Mouse (Mus musculus) thymus, postnatal 4 days (tissue): ENCODE data around the gene Ginm1.

Experiments used
- DNase-seq: peaks from one replicate; pipeline ENCODE4 v3.0.0; 2021

Ginm1 gene

DNA sequence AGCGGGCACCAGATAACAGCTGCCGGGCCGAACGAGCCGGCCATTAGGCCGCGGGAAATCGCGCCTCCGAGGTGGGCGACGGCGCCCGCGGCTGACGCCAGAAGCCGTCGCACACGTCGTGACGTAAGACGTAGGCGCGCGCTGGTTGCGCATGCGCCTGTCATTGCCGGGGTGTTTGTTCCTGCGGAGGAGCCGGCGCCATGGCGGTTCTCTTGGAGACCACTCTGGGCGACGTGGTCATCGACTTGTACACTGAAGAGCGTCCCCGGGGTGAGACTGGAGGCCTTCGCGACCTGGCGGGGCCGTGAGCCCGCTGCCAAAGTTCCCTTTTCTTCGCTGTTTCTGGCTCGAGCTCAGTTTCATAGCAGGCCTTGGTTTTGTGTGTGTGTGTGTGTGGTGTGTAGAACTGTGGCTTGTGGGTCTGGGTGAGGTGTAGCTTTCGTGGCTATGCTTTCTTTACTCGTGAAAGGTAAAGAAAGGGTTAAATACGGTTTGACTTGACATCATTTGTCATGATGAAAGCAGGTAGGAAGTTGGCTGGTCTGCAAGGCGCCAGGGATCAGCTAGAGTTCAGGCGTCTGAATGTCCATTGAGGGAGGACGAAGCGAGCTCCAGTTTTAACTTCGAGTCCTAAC is at the start of gene Ginm1, which contains the start of gene Ppil4:
Gene Ginm1 (minus strand): TSS at position 74 of the 635 bp plus-strand sequence.
Gene Ppil4 (plus strand): TSS at position 141 of the 635 bp plus-strand sequence.
- peak; percentile 94 for DNase-seq

DNA sequence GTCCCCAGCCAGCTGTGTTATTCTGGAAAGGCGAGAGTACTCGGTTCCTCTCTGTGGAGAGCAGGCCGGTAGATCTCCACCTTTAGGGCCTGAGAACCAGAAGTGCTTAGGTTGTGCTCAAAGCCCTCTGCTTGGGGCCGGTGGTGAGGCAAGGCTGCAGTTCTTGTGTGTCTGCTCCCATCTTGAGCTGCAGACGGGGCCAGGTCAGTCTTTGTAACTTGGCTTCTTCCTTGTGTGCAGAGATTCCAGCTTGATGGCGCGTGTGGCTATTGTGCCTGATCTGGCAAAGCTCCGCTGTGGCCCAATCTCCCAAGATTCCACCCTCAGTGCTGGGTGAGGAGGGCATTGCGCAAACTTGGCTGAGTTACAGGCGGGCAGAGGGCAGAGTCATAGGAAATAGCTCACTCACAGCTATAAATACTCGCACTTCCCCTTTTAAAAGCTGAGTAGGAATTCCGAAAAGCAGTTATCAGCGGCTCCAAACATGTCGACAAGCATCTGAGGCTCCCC is 49.0 kb upstream of the Ginm1 start:
- peak; percentile 50 for DNase-seq

DNA sequence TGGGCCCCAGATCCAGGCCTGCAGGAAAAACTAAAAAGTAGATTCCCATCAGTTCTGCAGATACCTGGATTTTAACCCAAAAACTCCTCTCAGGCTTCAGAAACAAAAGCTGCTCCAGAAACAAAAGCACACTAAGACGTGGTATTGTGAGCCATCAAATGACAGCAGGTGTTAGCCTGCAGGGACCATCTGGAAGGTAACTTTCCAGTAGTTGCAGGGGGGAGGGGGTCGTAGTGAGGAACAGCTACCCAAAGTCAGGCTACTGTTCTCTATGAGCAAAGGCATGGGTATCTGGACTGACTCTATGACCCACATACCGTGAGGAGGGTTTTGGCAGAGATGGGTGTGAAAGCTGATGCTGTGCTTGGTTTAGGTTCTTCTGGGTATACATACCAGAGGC is 48.2 kb upstream of the Ginm1 start:
- DNase-seq = peak; percentile 58

DNA sequence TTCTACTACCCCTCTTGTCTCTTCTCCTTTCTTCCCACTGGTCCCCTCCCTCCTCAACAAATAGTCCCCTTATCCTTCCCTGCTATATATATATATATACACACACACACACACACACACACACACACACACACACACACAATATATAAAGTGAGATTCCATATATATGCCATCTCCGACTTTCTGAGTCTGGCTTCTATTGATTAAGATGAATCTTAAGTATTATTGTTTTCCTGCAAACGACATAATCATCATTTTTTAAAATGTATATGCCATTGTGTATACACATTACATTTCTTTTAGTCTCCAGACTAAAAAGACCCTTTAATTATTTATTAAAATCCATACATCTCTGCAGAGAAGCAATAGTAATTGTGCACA is 47.7 kb upstream of the Ginm1 start:
- no peak for DNase-seq

DNA sequence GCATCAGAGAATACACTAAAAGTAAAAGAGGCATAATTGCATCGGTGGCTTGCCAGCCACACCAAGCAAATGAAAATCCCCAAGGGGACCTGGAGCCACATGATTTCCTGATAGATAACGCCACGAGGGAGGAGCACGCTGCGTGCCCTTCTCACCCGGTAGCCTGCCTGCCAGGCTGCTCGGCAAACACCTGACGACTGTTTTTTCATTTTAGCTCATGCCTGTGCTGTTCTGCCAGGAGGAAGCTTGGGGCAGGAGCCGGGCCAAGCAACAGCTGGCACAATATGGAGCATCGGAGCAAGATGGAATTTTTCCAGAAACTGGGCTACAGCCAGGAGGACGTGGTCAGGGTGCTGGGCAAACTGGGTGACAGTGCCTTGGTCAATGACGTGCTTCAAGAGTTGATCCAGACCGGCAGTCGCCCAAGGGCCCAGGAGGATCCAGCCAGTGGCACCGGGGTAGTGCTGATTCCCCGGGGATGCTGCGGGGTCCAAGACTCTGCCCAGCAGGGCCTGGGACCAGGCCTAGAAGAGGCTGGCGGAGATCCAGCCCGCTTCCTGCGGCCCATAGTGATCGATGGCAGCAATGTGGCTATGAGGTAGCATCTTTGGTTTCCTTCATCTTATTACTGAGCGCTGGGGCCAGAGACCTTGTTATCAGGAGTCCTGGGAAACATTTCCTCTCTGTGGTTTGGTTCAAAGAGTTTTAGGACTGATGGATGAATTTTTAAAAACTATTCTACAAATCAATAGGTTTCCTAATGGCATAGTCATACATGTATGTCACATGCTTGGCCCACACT is 47.1 kb upstream of the Ginm1 start:
- DNase-seq = peak; percentile 56

DNA sequence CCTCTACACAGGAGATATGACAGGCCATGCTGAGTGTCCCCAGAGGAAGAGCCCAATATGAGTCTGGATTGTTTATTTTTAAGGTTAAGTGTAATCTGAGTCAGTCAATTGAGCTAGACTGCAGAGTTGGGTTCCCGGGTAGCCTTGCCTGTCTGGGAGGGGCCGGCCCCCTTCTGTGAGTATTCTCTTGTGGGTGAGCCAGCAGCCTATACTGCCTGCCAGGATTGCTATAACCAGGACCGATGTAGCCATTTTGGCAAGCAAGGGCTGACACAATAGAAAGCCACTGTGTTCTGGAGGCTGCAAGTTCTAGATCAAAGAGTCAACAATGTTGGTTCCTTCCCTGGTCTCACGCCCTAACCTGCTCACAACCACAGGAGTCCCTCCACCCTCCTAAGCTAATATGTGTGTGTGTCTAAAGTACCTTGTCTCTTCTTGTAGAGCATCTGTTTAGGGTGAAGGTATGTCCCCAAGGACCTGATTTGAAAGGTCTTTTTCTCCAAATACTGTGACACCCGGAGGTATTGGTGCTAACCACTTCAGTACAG is 46.3 kb upstream of the Ginm1 start:
- DNase-seq = no peak

DNA sequence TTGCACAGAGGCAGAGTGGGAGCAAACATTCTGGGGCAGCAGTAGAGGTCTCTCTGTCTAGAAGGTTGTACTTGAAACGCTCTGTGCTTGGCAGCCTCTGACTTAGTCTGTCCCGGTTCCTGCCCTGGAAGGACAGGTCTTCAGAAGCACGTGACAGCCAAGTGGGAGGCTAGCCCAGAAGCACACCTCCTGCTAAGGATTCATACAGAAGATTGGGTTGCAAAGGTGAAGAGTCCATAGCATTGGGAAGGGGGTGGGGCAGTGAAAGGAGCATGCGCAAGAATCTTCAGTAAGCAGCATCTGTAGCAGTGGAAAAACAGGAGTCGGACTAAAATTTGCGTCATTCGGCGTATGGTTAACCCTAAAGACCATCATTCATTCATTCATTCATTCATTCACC is 45.4 kb upstream of the Ginm1 start:
- no peak for DNase-seq

DNA sequence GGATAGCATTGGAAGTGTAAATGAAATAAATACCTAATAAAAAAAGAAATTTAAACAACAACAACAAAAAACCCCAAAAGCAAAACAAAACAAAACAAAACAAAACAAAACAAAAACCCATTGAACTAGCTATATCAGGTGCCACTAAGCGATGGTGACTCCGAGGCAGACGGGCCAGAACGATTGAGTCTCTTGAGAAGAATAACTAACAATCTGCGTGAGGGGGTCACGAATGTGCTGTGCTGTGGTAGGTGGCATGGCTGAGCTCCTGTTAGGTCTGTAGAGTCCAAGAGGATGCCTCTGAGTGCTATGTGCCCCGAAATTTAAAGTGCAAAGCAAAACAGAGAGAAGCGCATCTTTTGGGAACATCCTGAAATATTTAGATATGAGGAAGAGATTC is 44.8 kb upstream of the Ginm1 start:
- DNase-seq = no peak

DNA sequence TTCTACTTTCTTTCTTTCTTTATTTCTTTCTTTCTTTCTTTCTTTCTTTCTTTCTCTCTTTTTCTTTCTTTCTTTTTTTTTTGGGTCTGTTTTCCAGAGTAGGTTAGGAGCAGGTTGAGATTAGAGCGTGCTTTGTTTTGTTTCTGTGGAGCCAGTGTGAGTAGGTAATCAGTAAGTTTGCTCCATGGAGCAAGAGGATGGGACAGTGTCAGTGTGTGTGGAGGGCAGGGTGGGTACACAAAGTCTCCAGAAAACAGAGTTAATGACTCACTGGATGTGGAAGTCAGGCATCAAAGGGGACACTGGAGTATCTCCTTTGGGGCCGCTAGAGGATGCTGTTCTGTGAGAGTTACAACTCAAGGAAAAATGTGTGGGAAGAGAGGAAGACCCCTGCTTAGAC is 44.3 kb upstream of the Ginm1 start:
- DNase-seq = no peak

DNA sequence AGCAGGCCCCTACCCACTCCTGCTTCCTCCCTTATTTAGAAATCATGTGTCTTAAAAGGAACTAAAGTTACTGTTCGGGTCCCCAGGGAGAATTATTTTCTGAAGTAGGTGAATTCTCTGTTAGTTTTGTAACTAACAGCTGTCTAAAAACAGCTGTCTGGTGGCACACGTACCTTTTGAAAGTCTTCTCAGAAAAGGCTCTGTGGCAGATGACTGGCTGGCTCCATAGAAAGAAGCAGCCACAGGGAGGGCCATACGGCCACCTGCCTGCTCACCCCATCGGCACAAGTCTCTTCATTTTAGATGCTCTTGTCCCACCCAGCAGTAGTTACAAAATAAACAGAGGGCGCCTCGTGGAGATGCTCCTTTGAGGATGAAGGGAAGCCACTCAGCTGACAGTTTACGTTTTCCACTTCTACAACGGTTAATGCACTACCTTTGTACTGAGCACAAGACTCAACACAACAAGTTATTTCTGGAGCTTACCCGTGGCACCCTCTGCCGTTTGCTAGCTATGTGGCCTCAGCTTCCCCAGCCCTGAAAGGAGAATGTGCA is 42.1 kb upstream of the Ginm1 start:
- peak; percentile 60 for DNase-seq

DNA sequence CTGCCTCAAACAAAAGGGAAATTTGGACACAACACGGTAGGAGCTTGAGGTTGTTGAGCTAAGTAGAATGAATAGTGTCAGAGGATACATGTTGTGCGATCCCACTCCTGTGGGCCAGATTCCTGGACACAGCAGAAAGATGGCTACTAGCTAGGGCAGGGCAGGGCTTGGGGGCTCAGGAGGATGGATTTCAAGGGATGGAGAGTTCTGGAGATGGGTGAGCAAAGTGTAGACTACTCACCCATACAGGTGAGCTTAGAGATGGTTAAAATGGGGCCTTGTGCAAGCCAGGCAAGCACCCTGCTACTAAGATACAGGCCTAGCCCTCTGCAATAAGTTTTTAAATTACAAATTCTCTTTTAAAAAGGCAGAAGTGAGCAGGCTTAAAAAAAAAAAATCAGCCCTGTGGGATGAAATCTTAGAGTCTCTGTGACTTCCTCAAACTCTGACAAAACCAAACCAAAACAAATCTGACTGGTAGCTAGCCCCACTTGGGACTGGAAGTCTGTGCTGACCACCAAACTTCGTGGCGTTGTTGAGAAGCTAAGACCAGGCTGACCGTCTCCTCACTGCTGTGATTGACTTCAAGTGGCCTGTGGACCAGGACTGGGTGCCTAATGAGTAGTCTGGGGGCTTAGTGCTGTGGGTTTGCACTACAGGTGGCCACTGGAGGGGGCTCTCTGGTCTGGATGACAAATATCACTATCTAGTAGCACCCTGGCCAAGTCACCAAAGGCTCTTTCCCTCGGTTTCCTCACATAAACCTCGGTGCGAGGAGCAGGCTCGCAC is 40.9 kb upstream of the Ginm1 start:
- peak; percentile 58 for DNase-seq

DNA sequence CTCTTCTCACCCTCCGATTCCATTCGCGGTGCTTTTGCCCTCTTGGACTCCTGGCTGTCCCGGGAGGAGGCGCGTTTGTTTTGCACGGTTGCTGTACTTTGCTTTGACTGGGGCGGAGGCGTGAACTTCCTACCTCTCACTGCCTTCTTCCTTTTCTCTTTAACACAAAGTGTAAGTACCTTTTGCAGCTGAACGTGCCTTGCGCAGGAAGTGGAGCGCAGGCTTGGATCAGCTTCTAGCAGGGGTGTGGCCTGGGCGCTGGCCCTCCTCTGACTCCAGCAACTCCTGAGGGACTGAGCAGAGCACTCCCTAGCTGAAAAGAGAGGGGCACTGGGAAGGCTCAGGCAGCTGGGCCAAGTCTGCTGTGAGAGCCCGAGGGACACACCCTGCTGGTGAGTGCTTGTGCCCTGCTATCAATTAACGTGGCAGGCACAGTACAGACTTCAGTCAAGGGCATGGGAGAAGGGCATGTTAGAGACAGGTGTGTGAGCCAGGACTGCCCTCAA is 39.6 kb upstream of the Ginm1 start, which contains the start of gene Zc3h12d:
Gene Zc3h12d (plus strand): TSS at position 300 of the 506 bp plus-strand sequence.
- DNase-seq = peak; percentile 78

DNA sequence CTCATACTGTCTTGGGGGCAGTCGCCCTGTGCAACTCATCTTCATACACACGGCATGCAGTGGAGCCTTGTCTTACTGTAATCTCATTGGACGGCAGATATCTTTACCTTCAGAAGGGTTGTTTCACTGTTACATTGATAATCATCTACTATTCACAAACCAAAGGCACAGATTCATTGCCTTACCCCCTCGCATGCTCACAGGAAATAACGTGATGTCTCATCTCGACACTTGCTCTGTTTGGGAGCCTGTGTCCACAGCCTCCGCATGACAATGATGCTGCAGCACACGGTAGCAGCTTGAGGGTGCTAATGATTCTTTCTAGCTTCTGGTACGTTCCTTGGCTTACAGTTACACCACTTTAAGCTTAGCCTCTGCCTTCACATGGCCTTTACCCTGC is 33.5 kb upstream of the Ginm1 start:
- DNase-seq = no peak

DNA sequence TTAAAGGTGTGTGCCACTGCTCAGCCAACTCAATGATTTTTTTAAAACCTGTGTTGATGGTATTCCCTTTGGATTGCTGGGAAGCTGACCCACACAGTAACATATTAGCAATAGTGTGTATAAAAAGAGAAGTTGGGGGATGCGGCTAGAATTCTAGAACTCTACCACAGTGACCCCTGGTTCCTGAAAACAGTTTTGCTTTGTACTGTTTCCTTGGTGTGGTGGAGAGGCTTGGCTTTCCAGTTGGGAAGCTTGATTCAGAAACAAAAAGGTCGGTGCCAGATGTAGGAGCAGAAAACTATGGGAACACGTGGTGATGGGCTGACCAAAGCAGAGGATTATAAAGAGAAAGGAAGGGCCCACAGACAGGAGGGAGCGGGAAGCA is 32.6 kb upstream of the Ginm1 start:
- DNase-seq = no peak

DNA sequence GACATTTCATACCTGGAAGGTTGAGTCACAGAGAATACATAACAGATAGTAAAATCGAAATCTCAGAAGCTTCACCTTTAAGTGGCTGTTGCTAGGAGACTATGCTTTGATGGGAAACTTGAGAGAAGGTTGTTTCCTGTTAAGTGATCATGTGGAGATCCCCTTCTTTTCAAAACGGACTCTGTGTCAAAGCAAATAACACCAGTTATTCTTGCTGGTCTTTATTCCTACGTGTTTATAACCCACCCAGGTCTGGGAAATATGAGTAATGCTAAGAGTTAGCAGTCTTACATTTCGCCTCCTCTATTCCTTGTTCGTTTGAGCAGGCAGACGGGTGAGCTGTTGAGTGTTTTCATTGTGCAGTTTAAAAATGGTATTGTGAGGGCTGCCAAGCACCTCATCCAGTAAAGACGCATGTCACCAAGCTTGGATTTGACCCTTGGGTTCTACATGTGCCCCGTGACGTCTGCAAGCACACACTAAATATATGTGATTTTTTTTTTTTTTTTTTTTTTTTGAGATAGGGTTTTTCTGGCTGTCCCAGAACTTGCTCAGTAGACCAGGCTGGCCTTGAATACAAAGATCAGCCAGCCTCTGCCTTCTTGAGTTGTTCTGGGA is 32.1 kb upstream of the Ginm1 start:
- DNase-seq = no peak

DNA sequence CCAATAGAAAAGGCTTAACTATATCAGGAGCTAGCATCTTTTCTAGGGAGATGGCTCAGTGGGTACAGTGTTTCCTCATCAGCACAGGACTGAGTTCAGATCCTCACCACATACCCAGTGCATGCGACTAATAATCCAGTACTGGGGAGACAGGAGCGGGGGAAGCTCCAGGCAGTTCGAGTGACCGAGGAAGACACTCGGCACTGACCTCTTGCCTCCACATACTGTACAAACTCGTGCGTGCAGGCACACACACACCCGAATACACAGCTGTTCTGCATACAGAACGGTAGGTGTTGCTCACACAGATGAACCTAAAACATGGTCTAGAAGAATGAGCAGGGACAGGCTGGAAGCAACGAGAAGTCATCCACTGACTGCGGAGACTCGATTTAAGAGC is 29.4 kb upstream of the Ginm1 start:
- DNase-seq = no peak

DNA sequence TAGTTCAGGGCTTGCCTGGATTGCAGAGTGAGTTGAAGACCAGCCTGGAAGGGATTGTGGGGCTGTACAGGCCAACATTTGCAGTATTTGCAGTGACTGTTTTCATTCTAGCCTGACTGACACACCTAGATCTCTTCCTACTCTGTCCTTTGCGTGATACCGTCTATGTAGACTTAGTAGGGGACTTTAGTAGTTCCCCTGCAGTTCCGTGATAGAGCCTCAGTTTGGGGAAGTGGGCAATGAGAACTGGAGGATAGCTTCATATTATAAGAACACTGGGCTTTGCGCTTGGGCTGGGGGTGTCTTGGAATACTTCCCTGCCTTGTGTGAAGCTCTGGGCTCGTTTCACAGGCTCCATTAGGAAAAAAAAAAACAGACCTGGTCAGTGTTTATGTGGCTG is 27.5 kb upstream of the Ginm1 start:
- no peak for DNase-seq

DNA sequence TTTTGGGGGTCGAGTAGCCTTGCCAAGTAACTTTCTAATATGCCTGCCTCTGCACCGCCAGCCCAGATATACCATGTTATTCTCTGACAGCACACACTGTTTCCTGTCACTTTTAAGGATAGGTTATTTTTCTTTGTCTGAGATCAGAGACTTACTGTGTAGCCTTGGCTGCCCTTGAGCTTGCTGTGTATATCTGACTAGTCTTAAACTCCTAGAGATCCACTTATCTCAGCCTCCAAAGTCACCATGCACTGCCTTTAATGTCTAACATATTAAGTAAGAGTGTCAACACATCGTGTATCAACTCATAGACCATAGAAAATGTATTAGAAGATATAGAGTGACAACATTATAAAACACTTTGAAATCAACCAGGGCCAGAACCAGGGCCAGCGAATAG is 27.0 kb upstream of the Ginm1 start:
- no peak for DNase-seq

DNA sequence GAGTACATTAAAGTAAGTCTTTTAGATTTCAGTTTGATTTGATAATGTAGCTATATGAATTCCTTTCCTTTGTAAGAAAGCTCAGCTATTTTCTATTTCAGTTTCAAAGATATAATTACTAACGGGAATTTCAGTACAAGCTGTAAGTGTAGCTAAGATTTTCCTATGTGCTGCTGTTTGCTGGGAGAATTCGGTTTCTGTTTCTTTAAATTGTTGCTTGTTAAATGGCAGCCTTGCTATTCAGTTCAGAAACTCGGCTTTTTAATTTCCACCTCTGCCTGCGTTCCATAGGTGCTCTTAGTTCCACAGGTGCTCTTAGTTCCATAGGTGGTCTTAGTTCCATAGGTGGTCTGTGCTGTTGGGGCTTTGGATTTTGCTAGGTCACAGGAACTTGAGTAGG is 26.5 kb upstream of the Ginm1 start:
- DNase-seq = no peak

DNA sequence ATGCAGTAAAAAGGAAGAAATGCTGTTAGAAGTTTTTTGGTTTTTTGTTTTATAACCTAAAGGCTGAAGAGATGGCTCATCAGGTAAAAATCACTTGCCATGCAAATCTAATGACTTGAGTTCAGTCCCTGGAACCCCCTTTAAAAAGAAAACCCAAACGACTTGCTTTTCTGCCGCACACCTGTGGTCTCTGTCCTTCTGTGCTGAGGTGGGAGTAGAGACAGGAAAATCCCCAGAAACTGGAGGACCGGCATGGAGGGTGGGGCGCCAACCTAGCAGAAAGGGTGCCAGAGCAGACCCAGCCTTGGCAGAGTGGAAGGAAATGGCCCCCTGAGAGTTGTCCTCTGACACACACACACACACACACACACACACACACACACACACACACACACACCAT is 26.1 kb upstream of the Ginm1 start:
- no peak for DNase-seq

DNA sequence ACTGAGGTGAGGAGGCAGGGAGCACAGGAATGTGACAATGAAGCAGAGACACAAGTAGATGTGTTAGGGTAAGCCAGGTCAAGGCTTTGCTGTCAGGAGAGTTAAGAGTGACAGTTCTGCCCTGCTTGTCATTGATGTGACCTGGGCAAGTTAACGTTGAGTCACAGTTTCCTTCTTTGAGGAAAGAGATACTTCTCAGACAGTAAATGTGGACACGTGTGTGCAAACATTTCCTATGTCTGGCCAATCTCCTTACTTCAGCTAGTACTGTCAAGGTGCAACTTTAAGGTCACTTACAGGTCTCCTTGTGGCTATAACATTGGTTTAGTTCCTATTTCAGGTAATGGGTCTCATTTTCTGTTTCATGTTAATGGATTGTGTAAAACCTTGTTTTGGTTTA is 23.9 kb upstream of the Ginm1 start:
- DNase-seq = no peak

DNA sequence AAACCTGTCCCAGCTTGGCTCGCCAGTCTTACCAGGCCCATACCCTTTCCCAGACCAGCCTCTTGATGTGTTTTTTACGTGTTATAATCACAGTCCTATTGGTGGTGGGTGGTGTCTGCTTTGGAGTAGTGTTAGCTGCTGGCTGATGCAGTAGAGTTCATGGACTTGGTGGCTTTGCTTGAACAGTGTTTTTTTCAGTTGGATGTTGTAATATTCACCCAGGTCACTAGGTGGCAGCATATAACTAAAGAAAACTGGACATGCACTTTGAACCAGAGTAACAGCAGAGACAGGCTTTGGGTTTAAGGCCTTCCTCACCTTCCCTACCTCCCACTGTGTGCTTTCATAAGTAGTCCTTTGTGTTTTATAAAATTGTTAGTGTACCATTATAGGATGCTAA is 17.3 kb upstream of the Ginm1 start:
- peak; percentile 47 for DNase-seq
